20 mouse cellular contexts compared by ENCODE assay signal in genomic region chr7:118747891-118748672, GRCm38 (mm10). TPM values are rescaled to one million over a fixed set of nuclear protein-coding genes. Genes with fewer than 3 reads are reported as not detected.
A peak's percentile ranks its signal among the peaks of the same experiment; 100 is the strongest.
DNase-seq lines count a peak whose midpoint lies in the region; ATAC-seq lines count a peak whose summit lies in the region.
"Had no signal": no experiment of that assay in that cellular context is flagged by ENCODE, and none has a peak within 500 bp of the region (broad histone marks: within the 10 kb centered on the region; RNA-seq: fewer than 3 reads in every experiment).

No protein-coding gene starts in this region.

- no peak overlapping the region for H3K4me3 ChIP-seq in midbrain, embryonic 15.5 days
- H3K4me3 ChIP-seq in midbrain, embryonic 10.5 days: no peak overlapping the region
- H3K4me3 ChIP-seq: gastrocnemius, adult 2 months; heart, adult 2 months; limb, embryonic 13.5 days; midbrain, embryonic 13.5 days; neural tube, embryonic 12.5 days had no signal

- no peaks in the 10 kb centered on the region for H3K27me3 ChIP-seq in midbrain, embryonic 15.5 days (replicated peaks)
- no peaks in the 10 kb centered on the region for H3K27me3 ChIP-seq in midbrain, embryonic 10.5 days (ENCODE audit: low read depth, poor library complexity, severe bottlenecking)
- H3K27me3 ChIP-seq: limb, embryonic 13.5 days; midbrain, embryonic 13.5 days; neural tube, embryonic 12.5 days had no signal

- H3K9ac ChIP-seq in midbrain, embryonic 15.5 days: no peak overlapping the region
- H3K9ac ChIP-seq: limb, embryonic 13.5 days; liver, postnatal 0 days; midbrain, embryonic 13.5 days; neural tube, embryonic 12.5 days had no signal

- no peak overlapping the region for H3K27ac ChIP-seq in midbrain, embryonic 15.5 days
- no peak overlapping the region for H3K27ac ChIP-seq in midbrain, embryonic 10.5 days (replicated peaks)
- H3K27ac ChIP-seq: gastrocnemius, adult 2 months; heart, adult 2 months; limb, embryonic 13.5 days; midbrain, embryonic 13.5 days; neural tube, embryonic 12.5 days; stomach, postnatal 0 days had no signal

- H3K9me3 ChIP-seq in midbrain, embryonic 15.5 days: no peaks in the 10 kb centered on the region
- H3K9me3 ChIP-seq in midbrain, embryonic 10.5 days (replicated peaks): no peaks in the 10 kb centered on the region
- H3K9me3 ChIP-seq: limb, embryonic 13.5 days; midbrain, embryonic 13.5 days; neural tube, embryonic 12.5 days had no signal

- H3K4me2 ChIP-seq in midbrain, embryonic 15.5 days: no peak overlapping the region
- H3K4me2 ChIP-seq: limb, embryonic 13.5 days; midbrain, embryonic 13.5 days; neural tube, embryonic 12.5 days had no signal

- WGBS in midbrain, embryonic 15.5 days: 83% methylated on average over 12 of the region's 12 CpGs
- 92% methylated on average over 12 of the region's 12 CpGs for WGBS in midbrain, embryonic 10.5 days

- H3K36me3 ChIP-seq in midbrain, embryonic 15.5 days (replicated peaks): peaks cover 66% of the 10 kb centered on the region
- H3K36me3 ChIP-seq in midbrain, embryonic 10.5 days: peaks cover 91% of the 10 kb centered on the region

- no peak for DNase-seq in frontal cortex, postnatal 25 days (ENCODE audit: low spot score in 2 of 2)
- no peak for DNase-seq in midbrain, embryonic 10.5 days (ENCODE audit: low spot score)
- DNase-seq in frontal cortex, postnatal 14 days (ENCODE audit: low spot score in 2 of 2): peak; percentile 21 to 23
- DNase-seq in left cerebral cortex, postnatal 36 days (ENCODE audit: low spot score in 2 of 2): peak; percentile 17 to 19
- DNase-seq in embryo, embryonic 10 days (ENCODE audit: low spot score): no peak
- DNase-seq in embryo, embryonic 9.5 days (ENCODE audit: extremely low spot score): no peak
- DNase-seq: cerebellum, adult 18-20 months; embryo, embryonic 11 days; gastrocnemius, adult 2 months; heart, adult 2 months; liver, postnatal 0 days; lung, postnatal 36 days; thymus, postnatal 25 days had no signal

- intact Hi-C loops in left cerebral cortex, postnatal 36 days (cut with DNase I): no loop called here

- ATAC-seq in frontal cortex, adult (ENCODE audit: low TSS enrichment): peak; percentile 45
- peak; percentile 53 for ATAC-seq in midbrain, embryonic 15.5 days (replicated peaks)
- ATAC-seq: inflammation-experienced regulatory T-cells, adult 6 months; liver, postnatal 0 days; midbrain, embryonic 13.5 days had no signal

- no peaks in the 10 kb centered on the region for H3K4me1 ChIP-seq in midbrain, embryonic 15.5 days
- H3K4me1 ChIP-seq in midbrain, embryonic 10.5 days: no peaks in the 10 kb centered on the region
- H3K4me1 ChIP-seq: limb, embryonic 13.5 days; midbrain, embryonic 13.5 days; neural tube, embryonic 12.5 days had no signal

RNA-seq across cellular contexts. Expression of gene Vps35l, which starts 8.1 kb away (rescaled TPM):
- 102 and 105 TPM in 2 replicates for polyA plus RNA-seq in midbrain, embryonic 15.5 days (2015; fragmentation: Nextera tagmentation; extraction: Ambion mirVana)
- 68.6 and 84.0 TPM in 2 replicates for polyA plus RNA-seq in midbrain, embryonic 10.5 days (2016; fragmentation: Nextera tagmentation; extraction: Ambion mirVana)
- 10 to 100 TPM; 55.8 to 60.3 TPM for total RNA-seq in left cerebral cortex, postnatal 36 days (2021)

RNA-seq across cellular contexts. Expression of gene Ccp110, which starts 35.7 kb away (rescaled TPM):
- polyA plus RNA-seq in midbrain, embryonic 15.5 days (2015; fragmentation: Nextera tagmentation; extraction: Ambion mirVana): 29.2 and 30.1 TPM in 2 replicates
- polyA plus RNA-seq in midbrain, embryonic 10.5 days (2016; fragmentation: Nextera tagmentation; extraction: Ambion mirVana): 33.0 and 40.4 TPM in 2 replicates
- total RNA-seq in left cerebral cortex, postnatal 36 days (2021): 10 to 100 TPM; 50.0 to 52.4 TPM

RNA-seq across cellular contexts. Expression of gene Gde1, which starts 42.5 kb away (rescaled TPM):
- 186 and 194 TPM in 2 replicates for polyA plus RNA-seq in midbrain, embryonic 15.5 days (2015; fragmentation: Nextera tagmentation; extraction: Ambion mirVana)
- polyA plus RNA-seq in midbrain, embryonic 10.5 days (2016; fragmentation: Nextera tagmentation; extraction: Ambion mirVana): 78.0 and 90.9 TPM in 2 replicates
- total RNA-seq in left cerebral cortex, postnatal 36 days (2021): 100 to 1,000 TPM; 258 to 307 TPM

Comparison
In these comparisons a context has a peak if more than half of its experiments do, and no peak if none do; other contexts are left out.
1. DNase-seq: peak in frontal cortex, postnatal 14 days (2 of 2) and left cerebral cortex, postnatal 36 days (2 of 2); none in frontal cortex, postnatal 25 days (0 of 2), midbrain, embryonic 10.5 days (single experiment), embryo, embryonic 10 days (single experiment) and embryo, embryonic 9.5 days (single experiment).